Mouse (Mus musculus) lung, adult 2 months (tissue): ENCODE measurements around the gene Tmem260. TPM values are rescaled to one million over a fixed set of nuclear protein-coding genes. Genes with fewer than 3 reads are reported as not detected.

Experiments used
- DNase-seq: peaks from one replicate; pipeline ENCODE4 v3.0.0; 2022
- H3K4me1 ChIP-seq: fragments of 200-500 bp; 2 replicates; pipeline ENCODE4 v1.6.1; 2011; ENCODE audit warnings: low read length; ENCODE audit not compliant: control insufficient read depth, insufficient read depth
- H3K4me3 ChIP-seq: fragments of 200-500 bp; replicated peaks from 2 replicates; pipeline ENCODE3; 2011; ENCODE audit warnings: low read depth, mild to moderate bottlenecking, control low read depth, low read length; ENCODE audit errors: extremely low read depth
- CTCF ChIP-seq: fragments of 200-500 bp; IDR thresholded peaks from 2 replicates; pipeline ENCODE4 v1.5.1; 2011; ENCODE audit warnings: mild to moderate bottlenecking, low read length, control low read depth; ENCODE audit not compliant: insufficient read depth
- POLR2A ChIP-seq: fragments of 200-500 bp; IDR thresholded peaks from 2 replicates; pipeline ENCODE4 v1.6.1; 2011; ENCODE audit warnings: low read depth, mild to moderate bottlenecking, control low read depth, low read length, borderline replicate concordance; ENCODE audit errors: extremely low read depth
- WGBS: fragments of 180-500 bp; shearing (Covaris S2); methylation state at CpG from one replicate; pipeline ENCODE4 v1.1.7; 2018; 5-methylcytosine and 5-hydroxymethylcytosine counted together
- polyA plus RNA-seq: library from polyadenylated mRNA; depleted of rRNA; stranded (reverse); fragments of >200 nt; gene quantifications from 2 replicates; pipeline ENCODE4 v1.2.3, GENCODE M21; 2012

Gene Tmem260
- polyA plus RNA-seq, 1 experiment = 15.7 TPM

- 45% methylated on average over 3 of the region's 3 CpGs for WGBS
- H3K4me3 ChIP-seq = no peak overlapping the region
- no peak for DNase-seq
Observed at GRCm38 (mm10) chr14:48443796-48444195, 2.1 kb upstream of the Tmem260 start.

GRCm38 (mm10) chr14:48451966-48452407, 6.1 kb downstream of the Tmem260 start:
- TF ChIP-seq CTCF (no peak), POLR2A (no peak)
- no peak for DNase-seq
- Histone ChIP-seq H3K4me1 (no peaks in the 10 kb centered on the region; the same call in 1 of the 2 replicates), H3K4me3 (no peak overlapping the region)
- 84% methylated on average over 18 of the region's 18 CpGs for WGBS

More at GRCm38 (mm10) chr14:48443796-48444195, 2.1 kb upstream of the Tmem260 start:
- no peaks in the 10 kb centered on the region; the same call in 1 of the 2 replicates for H3K4me1 ChIP-seq
- TF ChIP-seq POLR2A (no peak), CTCF (no peak)

GRCm38 (mm10) chr14:48453411-48453810, 7.5 kb downstream of the Tmem260 start:
- 44% methylated on average over 5 of the region's 5 CpGs for WGBS

GRCm38 (mm10) chr14:48456305-48457092, 10.6 kb downstream of the Tmem260 start:
- WGBS = 86% methylated on average over 12 of the region's 12 CpGs

More at GRCm38 (mm10) chr14:48453411-48453810, 7.5 kb downstream of the Tmem260 start:
- no peak for TF ChIP-seq POLR2A
- TF ChIP-seq CTCF = no peak
- H3K4me1 ChIP-seq = no peaks in the 10 kb centered on the region
- H3K4me3 ChIP-seq = no peak overlapping the region
- DNase-seq = no peak

GRCm38 (mm10) chr14:48457288-48457938, 11.5 kb downstream of the Tmem260 start:
- no peak for DNase-seq
- peaks cover 2% of the 10 kb centered on the region; the same call in 1 of the 2 replicates for H3K4me1 ChIP-seq
- no peak for TF ChIP-seq POLR2A
- TF ChIP-seq CTCF = no peak
- 84% methylated on average over 16 of the region's 16 CpGs for WGBS
- H3K4me3 ChIP-seq = no peak overlapping the region

More at GRCm38 (mm10) chr14:48456305-48457092, 10.6 kb downstream of the Tmem260 start:
- Histone ChIP-seq H3K4me3 (no peak overlapping the region), H3K4me1 (peaks cover 2% of the 10 kb centered on the region; the same call in 1 of the 2 replicates)
- TF ChIP-seq POLR2A (no peak), CTCF (no peak)
- no peak for DNase-seq

- peak overlapping the region; percentile 11 for H3K4me3 ChIP-seq
- TF ChIP-seq CTCF = no peak
- TF ChIP-seq POLR2A = no peak
- 39% methylated on average over 9 of the region's 9 CpGs for WGBS
- H3K4me1 ChIP-seq = peaks cover 2% of the 10 kb centered on the region; the same call in 1 of the 2 replicates
- DNase-seq = no peak
Observed at GRCm38 (mm10) chr14:48458901-48459300, 13.0 kb downstream of the Tmem260 start.

- H3K4me3 ChIP-seq = no peak overlapping the region
- no peak for DNase-seq
- WGBS = 92% methylated on average over 7 of the region's 7 CpGs
- H3K4me1 ChIP-seq = no peaks in the 10 kb centered on the region
- TF ChIP-seq POLR2A = no peak
- TF ChIP-seq CTCF = no peak
Observed at GRCm38 (mm10) chr14:48468339-48468738, 22.4 kb downstream of the Tmem260 start.

GRCm38 (mm10) chr14:48470742-48471487, 25.0 kb downstream of the Tmem260 start:
- Histone ChIP-seq H3K4me3 (no peak overlapping the region), H3K4me1 (no peaks in the 10 kb centered on the region)
- no peak for TF ChIP-seq CTCF
- TF ChIP-seq POLR2A = no peak
- 91% methylated on average over 10 of the region's 10 CpGs for WGBS
- no peak for DNase-seq

- TF ChIP-seq POLR2A (no peak), CTCF (no peak)
- no peak for DNase-seq
- WGBS = 70% methylated on average over 9 of the region's 9 CpGs
- Histone ChIP-seq H3K4me1 (no peaks in the 10 kb centered on the region), H3K4me3 (no peak overlapping the region)
Observed at GRCm38 (mm10) chr14:48472179-48472578, 26.3 kb downstream of the Tmem260 start.
